Mouse (Mus musculus) erythroblast, adult 5-6 weeks (primary cell): Measurements from ENCODE around the gene Tagln2. TPM values are rescaled to one million over a fixed set of nuclear protein-coding genes. Genes with fewer than 3 reads are reported as not detected.

ENCODE experiments used
- ATAC-seq: replicated peaks from 2 replicates; pipeline ENCODE4 v1.8.0; 2016; ENCODE audit warnings: moderate number of reproducible peaks, mild to moderate bottlenecking, moderate TSS enrichment, inconsistent platforms; ENCODE audit not compliant: poor library complexity, low FRiP score, severe bottlenecking
- total RNA-seq, 2 experiments: library from RNA; stranded (forward) in 1 of 2; stranded (reverse) in 1 of 2; fragments of 150-400 nt in 1 of 2; fragments of 200-764, 138-1000 nt in 1 of 2; gene quantifications; 2 replicates each; pipeline versions ENCODE4 v1.2.3 to v1.2.4; 2015 to 2017; ENCODE audit warnings: low replicate concordance in 2 of 2

Gene Tagln2
- total RNA-seq, 2 experiments from 2014 or later: 53.7 to 151 TPM

- no peak for ATAC-seq
These were observed 22.7 kb downstream of the Tagln2 start for GRCm38 (mm10) chr1:172522524-172522923.

- ATAC-seq: no peak
These were observed 23.9 kb downstream of the Tagln2 start for GRCm38 (mm10) chr1:172523699-172524101.

- no peak for ATAC-seq
These were observed 25.3 kb downstream of the Tagln2 start for GRCm38 (mm10) chr1:172525027-172525764.

- no peak for ATAC-seq
These were observed 26.1 kb downstream of the Tagln2 start for GRCm38 (mm10) chr1:172525971-172526370.

GRCm38 (mm10) chr1:172526380-172527081 lies 26.7 kb downstream of the Tagln2 start:
- ATAC-seq: no peak

- no peak for ATAC-seq
These were observed 27.6 kb downstream of the Tagln2 start for GRCm38 (mm10) chr1:172527431-172527830.

GRCm38 (mm10) chr1:172528701-172529100 lies 28.9 kb downstream of the Tagln2 start:
- ATAC-seq: 0 out of 2 replicates have a peak, but pooled peaks have one; percentile 46

- ATAC-seq: no peak
These were observed 30.8 kb downstream of the Tagln2 start for GRCm38 (mm10) chr1:172530544-172531220.

GRCm38 (mm10) chr1:172532551-172532950 lies 32.7 kb downstream of the Tagln2 start:
- no peak for ATAC-seq

- no peak for ATAC-seq
These were observed 35.3 kb downstream of the Tagln2 start for GRCm38 (mm10) chr1:172535116-172535515.

GRCm38 (mm10) chr1:172539827-172540226 lies 40.0 kb downstream of the Tagln2 start:
- ATAC-seq: no peak

- no peak for ATAC-seq
These were observed 40.5 kb downstream of the Tagln2 start for GRCm38 (mm10) chr1:172540283-172540820.

GRCm38 (mm10) chr1:172546062-172546461 lies 46.2 kb downstream of the Tagln2 start:
- no peak for ATAC-seq

GRCm38 (mm10) chr1:172548501-172548900 lies 48.7 kb downstream of the Tagln2 start:
- ATAC-seq: no peak

- no peak for ATAC-seq
These were observed 49.5 kb downstream of the Tagln2 start for GRCm38 (mm10) chr1:172549314-172549713.

- no peak for ATAC-seq
These were observed 49.9 kb downstream of the Tagln2 start for GRCm38 (mm10) chr1:172549717-172550116.

GRCm38 (mm10) chr1:172550551-172550951 lies 50.7 kb downstream of the Tagln2 start:
- no peak for ATAC-seq

- ATAC-seq: no peak
These were observed 51.2 kb downstream of the Tagln2 start for GRCm38 (mm10) chr1:172551009-172551408.

GRCm38 (mm10) chr1:172552623-172553022 lies 52.8 kb downstream of the Tagln2 start:
- no peak for ATAC-seq

- ATAC-seq: no peak
These were observed 55.8 kb downstream of the Tagln2 start, which contains the start of gene Vsig8 for GRCm38 (mm10) chr1:172555638-172556037. Vsig8 (plus strand) TSS chr1:172555938.
